Mouse (Mus musculus) adrenal gland, postnatal 36 days (tissue): ENCODE results near the gene Tacc2. TPM values are rescaled to one million over a fixed set of nuclear protein-coding genes. Genes with fewer than 3 reads are reported as not detected.

Experiments
- DNase-seq, 2 experiments: peaks; one replicate each; pipeline ENCODE4 v3.0.0; 2021; ENCODE audit warnings: mixed read lengths in 1 of 2
- total RNA-seq, 2 experiments: library from RNA; stranded (reverse); gene quantifications; 2 replicates each; pipeline ENCODE4 v1.2.3; 2021

Tacc2 gene
- total RNA-seq, 2 experiments from 2014 or later, result 26.6 to 35.5 TPM

DNA sequence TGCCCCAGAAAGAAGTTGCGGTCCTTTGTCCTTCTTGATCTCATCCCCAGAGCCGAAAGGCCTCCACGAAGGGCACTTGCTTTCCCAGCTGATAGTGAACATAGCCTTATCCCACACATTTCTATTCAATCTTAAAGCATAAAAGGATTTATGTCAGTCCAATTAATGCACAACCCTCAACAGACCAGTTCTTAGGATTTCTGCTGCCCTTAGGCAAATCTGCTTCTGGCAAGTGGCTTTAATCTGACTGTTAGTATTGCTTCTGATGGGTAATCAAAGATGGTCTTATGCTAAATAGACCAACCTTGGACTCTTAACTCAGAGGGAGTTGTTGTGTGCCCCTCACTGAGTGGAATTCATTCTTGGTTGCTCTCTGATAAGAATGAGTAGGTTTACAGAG, 40.4 kb downstream of the Tacc2 start:
- DNase-seq, result no peak

DNA sequence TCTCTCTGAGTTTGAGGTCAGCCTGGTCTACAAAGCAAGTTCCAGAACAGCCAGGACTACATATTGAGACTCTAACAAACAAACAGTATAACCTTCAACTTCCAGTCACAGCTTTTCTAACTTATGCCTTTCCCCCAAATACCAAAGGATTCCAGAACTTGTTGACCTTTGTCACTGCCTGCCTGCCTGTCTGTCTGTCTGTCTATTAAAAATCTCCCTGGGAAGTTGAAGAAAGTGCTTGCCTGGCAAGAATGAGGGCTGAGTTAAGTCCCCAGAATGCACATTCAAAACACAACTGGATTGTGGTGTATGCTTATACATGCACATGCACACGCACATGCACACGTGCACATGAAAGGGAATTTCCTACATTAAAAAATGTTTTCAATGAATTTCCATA, 43.8 kb downstream of the Tacc2 start:
- no peak for DNase-seq

DNA sequence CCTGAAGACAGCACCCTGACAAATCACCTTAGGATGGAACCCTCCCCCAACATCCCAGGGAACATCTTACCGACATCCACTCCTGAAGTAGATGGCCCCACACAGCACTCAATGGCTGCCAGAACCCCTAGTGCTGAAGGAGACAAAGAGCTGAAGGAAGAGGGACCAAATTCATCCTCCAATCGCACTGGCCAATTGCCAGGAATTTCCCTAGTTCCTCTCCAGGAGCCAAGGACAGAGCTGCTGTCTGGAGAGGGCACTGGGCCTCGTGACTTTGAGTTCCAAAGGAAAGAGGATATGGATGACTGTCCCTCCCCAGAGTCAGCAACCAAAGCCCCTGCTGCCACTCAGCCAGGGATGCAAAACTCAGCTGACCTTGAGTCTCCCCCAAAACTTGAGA, 44.7 kb downstream of the Tacc2 start:
- peak; percentile 41 to 61 for DNase-seq

DNA sequence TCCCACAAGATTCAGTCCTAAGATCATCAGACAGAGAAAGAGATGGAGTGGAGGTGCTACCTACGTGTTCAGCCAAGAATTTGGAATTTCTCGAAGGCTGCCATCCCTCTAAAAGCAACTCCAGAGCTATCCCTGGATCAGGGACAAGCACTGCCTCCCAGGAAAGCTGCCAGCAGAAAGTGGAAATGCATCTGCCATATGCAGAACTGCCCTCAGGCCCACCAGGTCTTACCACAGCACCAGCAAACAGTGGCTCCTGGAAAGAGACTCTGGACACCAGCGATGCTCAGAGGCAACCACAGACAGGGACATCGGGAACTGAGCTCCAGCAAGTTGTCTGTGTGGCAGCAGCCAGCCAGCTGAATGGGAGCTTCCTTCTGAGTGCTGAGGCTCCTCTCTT, 45.1 kb downstream of the Tacc2 start:
- DNase-seq, result no peak

DNA sequence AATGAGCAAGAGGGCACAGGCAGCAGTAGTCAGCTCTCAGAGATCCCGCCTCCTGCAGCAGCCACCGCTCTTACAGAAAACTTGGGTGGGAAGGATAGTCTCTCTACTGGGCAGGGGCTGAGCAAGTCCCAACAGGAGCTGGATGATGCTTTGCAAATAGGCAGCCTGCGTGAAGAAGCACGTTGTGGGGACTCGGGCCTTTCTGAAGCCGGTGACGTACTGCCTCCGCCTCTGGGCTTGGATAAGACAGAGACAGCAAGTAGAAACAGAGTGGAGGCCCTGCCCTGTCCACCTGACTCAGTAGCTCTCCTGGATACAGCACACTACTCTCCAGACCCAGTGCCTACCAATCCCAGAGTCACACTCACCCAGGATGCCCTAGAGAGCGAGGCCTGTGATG, 47.1 kb downstream of the Tacc2 start:
- no peak for DNase-seq

DNA sequence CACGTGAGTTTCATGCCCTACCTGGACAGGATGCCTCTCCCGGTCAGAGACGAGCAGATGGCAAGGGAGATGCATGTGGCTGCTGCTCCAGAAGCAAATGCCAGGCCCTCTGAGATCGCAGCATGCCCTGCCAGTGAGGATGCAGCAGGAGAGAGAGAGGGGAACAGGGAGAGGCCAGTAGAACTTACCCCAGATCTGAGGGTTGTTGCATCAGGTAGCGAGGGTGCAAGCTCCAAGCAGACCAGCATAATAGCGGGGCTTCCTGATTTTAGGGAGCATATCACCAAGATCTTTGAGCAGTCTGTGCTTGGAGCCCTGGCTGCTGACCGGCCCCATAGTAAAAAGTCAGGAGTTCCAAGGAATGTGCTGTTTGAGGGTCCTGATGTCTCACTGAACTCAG, 48.1 kb downstream of the Tacc2 start:
- no peak for DNase-seq

DNA sequence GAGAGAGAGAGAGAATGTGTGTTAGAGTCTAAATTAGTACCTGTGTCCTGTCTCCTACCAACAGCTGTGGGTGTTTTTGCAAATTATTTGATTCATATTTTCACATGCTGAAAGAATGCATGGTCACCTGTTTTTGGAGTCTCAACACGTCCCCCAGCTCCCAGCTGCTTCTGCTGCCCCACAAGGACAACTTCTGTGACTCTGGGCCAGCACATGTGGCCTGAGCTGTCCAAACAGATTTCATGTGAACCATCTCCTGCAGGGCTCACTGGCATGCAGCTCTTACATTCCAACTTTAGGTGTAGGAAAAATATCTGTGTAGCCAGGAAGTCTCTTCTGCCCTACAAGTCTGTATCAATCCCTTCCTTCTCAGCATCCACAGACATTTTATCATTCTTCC, 51.4 kb downstream of the Tacc2 start:
- DNase-seq, result peak in 1 of 2 experiments; percentile 25

DNA sequence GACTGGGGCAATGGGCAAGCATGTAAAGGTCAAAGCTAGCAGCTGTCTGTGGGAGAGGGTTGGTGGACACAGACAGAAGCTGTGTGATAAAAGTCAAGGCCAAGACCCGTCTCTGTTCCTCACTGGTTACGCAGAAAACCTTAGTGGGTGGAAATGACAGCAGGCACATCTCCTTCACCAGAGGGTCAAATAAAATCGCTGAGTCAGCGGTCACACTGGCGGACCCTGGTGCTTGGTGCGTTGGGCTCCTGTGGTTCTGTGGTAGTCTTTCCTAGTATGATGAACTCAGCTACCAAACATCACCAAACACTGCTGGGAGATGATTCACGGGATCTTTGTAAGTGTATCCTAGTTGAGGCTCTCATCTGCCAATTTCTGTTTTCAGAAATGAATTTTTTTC, 52.8 kb downstream of the Tacc2 start:
- no peak for DNase-seq

DNA sequence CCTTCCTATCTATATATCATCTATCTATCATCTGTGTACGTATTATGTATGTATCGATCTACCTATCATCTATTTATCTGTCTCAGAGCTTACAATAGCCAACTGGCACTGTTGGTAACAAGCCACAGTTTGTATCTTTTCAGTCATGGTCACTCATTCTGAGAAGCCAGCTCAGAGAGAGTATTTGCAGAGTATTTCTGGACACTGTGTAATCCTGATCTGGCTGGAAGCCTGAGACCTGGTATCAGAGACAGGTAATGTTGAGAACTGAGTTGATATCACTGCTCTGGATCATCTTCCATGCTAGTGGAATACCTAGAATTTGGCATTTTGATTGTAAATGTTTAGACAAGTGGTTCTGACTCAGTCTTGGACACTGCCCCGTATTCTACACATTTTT, 53.7 kb downstream of the Tacc2 start:
- DNase-seq, result no peak

DNA sequence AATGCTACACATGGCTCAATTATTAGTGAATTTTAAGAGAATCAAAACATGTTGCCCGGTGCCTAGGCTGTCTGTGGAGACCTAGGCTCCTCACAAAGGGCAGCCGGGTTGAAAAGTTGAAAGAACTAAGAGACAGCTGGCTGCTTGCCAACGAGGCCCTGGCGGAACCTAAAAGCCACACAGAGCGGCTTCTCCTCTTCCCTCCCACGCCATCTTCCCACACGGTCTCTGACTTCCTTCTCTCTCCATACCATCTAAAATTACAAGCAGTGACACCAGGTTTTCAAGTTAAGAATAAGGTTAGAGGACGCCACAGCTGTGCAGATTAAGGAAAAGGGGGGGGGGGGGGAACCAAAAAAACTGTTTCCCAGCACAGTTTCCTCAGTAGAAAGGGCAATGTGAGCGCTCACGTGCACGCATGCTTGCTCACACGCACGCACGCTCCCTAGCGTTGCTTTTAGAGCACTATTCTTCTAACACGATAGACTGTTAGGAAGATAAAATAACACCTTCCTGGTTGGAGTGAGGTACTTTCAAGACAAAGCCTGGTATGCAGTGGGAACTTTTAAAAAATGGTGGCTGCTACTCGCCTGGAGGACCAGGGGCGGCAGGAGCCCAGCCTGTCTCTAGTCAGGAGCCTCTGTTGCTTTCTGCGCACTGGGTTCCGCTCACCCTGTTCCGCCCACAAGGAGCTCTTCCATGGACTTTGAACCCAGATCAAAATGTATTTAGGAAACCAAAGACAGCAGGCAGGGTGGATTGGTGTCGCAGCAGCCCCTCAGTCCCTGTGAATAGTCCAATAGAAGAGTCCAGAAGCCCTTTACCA, 54.5 kb downstream of the Tacc2 start:
- peak; percentile 55 to 80 for DNase-seq

DNA sequence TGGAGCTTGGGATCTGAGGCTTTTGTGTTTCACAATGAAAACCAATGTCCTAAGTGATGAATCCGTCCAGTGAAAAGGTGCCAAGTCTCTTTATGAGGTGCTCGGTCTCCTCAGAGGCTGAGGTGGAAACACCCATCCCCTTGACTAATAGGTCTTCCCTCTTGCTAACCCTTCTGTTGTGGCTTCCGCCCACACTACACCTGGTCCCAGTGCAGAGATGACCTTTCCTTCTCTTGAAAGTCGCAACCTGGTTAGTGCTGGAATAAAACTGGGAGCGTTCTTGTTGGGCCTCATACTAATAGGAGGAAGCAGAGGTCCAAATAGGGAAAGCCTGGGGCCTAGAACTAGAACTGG, 55.1 kb downstream of the Tacc2 start:
- no peak for DNase-seq

DNA sequence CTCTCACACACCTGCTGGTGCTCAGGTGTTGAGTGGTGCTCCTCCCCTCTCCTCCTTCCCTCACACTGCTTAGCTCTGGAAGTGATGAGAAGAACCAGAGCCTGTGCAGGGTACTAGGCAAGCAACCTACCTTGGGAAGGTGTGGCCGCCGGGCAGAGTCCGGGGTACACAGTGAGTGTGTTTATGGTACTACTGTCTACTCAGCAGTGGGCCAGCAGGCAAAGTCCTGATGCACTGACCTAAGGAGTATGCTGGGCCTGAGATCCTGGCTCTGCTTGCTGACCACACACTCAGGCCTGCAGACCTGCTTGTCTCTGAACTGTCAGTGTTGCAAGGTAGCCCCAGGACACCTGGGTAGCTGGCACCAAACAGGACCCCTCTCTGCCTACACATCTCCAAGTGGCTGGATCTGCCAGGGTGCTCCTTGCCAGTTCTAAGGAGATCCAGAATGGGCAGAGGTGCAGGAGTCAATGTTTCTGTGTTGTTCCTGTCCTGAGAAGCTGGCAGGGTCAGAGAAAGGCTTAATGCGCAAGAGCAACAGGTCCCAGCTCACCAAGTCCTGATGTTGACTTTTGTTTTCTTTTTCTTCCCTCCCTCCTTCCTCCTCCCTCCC, 57.1 kb downstream of the Tacc2 start:
- DNase-seq, result no peak

DNA sequence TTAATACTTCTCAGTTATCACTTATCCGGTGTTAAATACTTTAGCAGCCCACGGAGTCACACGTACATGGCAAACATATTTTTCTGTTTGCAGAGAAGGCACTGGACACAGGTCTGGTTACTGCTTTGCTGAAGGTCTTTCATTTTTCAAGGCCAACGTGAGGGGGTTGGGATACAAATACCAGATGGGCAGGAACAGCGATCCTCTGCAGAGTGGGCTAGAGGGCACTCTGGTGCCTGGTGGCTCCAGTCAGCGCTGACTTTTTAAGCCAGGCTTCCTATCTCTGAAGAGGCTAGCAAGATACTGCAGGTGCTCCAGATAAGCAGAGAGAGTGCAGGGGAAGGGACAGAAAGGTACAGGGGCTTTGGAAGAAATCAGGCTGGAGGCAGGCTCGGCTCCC, 58.0 kb downstream of the Tacc2 start:
- DNase-seq, result no peak

DNA sequence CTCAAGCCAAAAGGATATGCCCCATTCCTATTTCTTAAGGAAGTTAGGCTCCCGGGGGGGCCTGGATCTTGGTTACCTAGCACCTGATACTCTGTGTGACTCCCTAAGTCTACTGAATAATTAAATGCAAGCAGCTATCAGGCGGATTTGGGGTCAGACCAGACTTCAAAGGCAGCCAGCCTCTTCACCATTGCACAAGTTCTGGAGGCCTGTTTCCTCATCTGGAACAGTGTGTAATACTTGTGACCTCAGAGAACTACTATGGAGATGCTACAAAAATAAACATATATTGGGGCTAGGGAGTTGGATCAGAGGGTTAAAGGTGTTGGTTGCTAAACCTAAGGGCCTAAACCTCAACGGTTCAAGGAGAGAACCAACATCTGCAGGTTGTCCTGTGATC, 59.0 kb downstream of the Tacc2 start:
- no peak for DNase-seq

DNA sequence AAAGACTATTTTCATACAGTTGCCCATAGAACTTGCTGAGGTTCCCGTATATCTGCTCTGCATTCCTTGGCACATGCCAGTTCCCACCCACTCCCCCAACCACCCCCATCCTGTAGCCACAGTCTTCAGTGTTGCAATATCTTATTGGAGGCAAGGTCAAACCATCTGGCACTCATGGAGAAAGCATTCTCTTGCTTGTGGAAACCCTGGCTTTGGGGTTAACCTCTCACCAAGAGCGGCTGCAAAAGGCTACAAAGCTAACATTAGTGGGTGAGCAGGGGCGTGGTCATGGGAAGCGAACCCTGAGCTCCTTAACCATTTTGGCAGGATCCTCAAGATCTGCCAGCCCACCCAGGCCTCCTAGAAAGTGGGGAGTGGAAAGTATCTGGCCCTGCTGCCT, 59.7 kb downstream of the Tacc2 start:
- peak in 1 of 2 experiments; percentile 10 for DNase-seq

DNA sequence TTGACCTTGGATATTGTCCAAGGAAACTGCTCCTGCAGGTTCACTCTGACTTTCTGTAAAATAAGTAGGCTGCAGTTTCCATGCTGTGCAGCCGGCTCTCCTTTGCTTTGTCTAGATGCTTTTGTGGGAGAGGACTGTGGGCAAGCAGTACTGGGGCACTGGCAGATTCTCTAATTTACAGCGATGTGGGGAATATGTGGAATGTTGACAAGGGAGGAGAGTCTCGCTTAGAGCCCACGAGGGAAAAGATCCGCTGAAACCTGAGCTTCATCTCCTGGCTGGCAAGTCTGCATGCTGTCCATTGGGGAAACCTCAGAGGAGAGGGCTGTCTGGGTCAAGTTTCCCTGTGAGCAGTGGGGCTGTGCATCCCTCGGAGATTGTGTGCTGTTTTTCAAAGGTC, 60.6 kb downstream of the Tacc2 start:
- DNase-seq, result no peak

DNA sequence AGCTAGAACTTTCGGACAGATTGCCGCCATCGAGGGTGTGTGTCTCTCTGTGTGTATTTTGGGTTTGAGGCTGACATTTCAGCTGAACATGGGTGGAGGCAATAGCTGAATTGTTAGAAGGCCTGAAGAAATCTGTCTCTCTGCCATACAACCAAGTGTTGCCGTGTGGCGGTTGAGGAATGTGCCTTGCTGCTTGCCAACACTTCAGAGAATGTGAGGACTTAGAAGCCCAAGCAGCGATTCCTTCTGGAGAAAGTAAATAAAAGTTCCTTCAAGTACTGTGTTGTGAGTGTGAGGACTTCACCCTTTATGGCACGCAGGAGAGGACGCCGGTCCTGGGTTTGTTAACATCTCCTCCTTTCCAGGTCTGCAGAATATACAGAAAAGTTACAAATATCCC, 63.4 kb downstream of the Tacc2 start:
- no peak for DNase-seq

DNA sequence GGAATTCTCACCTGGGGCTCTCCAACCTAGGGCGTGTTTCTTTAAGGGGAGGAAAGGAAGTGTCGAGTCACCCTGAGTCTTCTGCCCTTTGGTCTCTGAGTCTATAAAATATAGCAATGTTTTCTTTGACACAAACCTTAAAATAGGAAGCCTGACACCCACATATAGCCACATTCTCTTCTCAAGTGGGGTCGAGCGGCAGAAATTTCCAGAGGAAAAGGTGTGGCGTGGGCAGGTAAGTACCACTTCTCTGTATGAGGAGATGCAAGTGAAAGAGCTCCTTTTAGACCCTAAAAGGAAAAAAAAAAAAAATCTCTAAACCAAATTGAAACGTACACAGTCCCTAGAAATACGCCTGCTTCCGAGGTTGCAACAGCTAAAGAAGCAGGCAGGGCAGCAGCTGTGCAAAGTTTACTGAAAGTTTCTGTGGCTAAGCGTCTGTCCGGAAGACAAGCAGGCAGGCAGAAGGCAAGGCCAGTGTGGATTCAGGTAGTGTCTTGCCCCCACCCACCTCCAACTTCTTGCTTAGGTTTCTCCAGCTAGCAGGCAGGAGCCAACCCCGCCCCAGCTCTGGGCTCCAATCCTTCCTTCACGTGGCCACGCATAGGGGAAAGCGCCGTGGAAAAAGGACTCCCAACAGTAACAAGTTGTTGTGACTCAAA, 68.2 kb downstream of the Tacc2 start:
- no peak for DNase-seq

DNA sequence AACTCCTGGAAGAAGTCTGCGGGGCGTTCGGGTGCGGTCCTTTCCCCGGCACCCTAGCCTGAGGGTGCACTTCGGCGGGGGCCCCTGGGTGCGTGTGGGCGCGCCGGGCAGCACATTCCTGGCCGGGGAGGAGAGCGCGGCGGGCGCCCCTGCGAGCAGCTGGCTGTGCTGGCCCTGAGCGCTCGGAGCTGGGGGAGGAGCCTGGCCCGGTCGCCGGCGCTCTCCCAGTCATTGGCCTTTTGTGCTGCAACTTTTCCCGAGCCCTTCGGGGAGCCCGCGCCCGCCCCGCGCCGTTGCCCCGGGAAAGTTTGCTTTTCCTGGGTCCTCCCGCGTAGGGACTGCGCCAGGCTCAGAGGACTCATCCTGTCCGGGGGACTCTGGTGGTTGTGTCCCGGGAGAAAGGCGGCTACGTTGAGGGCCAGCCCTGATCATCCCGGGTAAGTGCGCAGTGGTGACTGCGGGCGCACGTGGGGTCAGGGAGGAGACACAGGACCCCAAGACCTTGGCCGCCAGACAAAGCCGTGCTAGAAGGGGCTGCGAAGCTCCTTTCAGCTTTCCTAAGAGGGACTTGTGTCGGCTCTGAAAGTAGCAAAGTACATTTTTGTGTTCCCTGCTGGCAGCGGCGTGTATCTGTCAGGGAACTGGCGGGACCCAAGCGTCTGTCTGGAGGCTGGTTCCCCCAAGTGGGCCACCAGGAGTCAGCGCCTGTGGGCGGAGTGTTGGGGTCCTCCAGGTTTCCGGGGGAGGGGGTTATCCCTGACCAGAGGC, 68.9 kb downstream of the Tacc2 start:
- peak; percentile 90 to 92 for DNase-seq

DNA sequence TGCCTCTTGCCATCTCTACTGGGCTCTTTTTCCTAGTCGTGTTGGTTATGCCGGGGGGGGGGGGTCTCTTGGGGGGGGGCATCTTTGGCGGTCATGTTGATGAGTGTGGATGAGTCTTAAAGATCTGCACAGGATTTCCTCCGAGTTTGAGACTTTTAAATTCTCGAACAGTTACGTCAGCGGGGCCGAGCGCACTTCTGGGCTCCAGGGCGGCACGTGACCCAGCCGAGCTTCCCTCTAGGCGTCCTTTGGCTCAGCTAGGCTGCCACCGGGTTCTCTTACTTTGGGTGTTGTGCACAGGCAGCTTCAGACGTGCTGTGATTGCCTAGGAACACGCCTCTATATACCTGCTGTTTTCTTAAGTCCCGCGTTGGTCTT, 69.5 kb downstream of the Tacc2 start:
- DNase-seq, result peak; percentile 89 to 90

DNA sequence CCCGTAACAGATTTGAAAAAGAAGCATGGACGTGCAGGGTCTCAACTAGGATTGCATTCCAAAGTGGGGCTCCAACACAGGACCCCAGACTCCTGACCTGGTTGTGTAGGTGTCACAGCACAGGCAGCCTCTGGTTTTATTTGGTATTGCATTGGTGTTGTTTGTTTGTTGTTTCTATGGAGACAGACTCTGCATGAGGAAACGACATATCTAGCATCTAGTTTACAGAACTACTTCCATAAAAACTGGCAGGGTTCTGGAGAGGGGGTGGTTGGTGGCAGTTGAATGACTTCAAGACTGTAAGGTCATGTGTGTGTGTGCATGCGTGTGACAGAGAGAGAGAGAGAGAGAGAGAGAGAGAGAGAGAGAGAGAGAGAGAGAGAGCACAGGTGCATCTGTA, 70.8 kb downstream of the Tacc2 start:
- DNase-seq, result no peak

DNA sequence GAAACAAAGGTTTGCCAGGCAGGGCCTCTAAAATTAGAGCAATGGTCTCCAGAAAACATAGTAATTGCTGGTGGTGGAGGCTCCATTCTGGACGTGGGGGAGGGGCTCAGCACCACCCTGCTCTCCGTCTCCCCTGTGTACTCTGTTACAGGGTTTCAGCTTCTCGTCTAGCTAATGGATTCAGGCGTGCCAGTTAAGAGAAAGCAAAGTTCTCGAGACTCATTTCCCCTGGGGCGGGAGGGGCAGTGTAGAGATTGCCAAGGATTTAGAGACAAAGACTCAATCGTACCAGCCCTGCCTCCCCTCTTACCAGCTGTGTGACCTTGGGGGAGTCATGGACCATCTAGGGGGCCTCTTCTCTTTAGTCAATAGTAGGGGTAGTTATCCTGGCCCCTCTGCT, 72.0 kb downstream of the Tacc2 start:
- peak; percentile 9 to 24 for DNase-seq

DNA sequence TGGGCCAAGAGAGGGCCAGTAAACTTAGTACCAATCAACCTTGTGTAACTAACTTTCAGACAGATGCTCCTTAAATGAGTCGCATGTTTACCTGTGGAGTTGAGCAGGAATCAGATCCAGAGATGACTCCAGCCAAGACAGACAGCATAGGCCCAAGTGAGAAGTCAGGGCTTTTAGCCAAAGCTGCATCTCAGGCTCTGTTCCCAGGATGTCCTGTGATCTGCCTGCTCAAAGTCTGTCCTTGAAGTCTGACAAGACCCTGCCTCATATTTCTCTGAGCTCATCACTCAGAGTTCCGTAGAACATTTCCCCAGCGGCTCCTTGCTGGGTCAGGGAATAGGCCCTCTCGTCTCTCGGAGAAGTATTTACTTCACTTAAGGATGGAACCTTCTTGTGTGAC, 73.4 kb downstream of the Tacc2 start:
- no peak for DNase-seq
